Mouse (Mus musculus) ES-CJ7 (cell line): ENCODE data around the gene Smu1.
"Not testable (repeated sequence)": the region's sequence is repeated elsewhere in the genome, so short reads cannot be mapped to it uniquely, and the experiment has no call there.

Experiments
- DNase-seq: peaks from one replicate; pipeline ENCODE4 v3.0.0; 2011; ENCODE audit warnings: low read depth, low spot score

Gene Smu1

GRCm38 (mm10) chr4:40757780-40758420 lies at the start of gene Smu1:
Gene Smu1 (minus strand): TSS chr4:40757923.
- DNase-seq = peak; percentile 98

- DNase-seq = no peak
Measured at GRCm38 (mm10) chr4:40807382-40807781, 49.7 kb upstream of the Smu1 start.

- DNase-seq = no peak
Measured at GRCm38 (mm10) chr4:40805401-40805800, 47.7 kb upstream of the Smu1 start.

GRCm38 (mm10) chr4:40802787-40803186 lies 45.1 kb upstream of the Smu1 start:
- no peak for DNase-seq

GRCm38 (mm10) chr4:40801908-40802307 lies 44.2 kb upstream of the Smu1 start:
- DNase-seq = no peak

- DNase-seq = no peak
Measured at GRCm38 (mm10) chr4:40800873-40801272, 43.1 kb upstream of the Smu1 start.

- not testable (repeated sequence) for DNase-seq
Measured at GRCm38 (mm10) chr4:40798833-40799555, 41.3 kb upstream of the Smu1 start.

GRCm38 (mm10) chr4:40795761-40796160 lies 38.0 kb upstream of the Smu1 start:
- no peak for DNase-seq

GRCm38 (mm10) chr4:40794320-40794719 lies 36.6 kb upstream of the Smu1 start:
- DNase-seq = peak; percentile 46

- no peak for DNase-seq
Measured at GRCm38 (mm10) chr4:40791176-40791575, 33.5 kb upstream of the Smu1 start.

GRCm38 (mm10) chr4:40786578-40786977 lies 28.9 kb upstream of the Smu1 start:
- DNase-seq = no peak

GRCm38 (mm10) chr4:40785620-40786166 lies 28.0 kb upstream of the Smu1 start:
- DNase-seq = peak; percentile 74

GRCm38 (mm10) chr4:40784556-40785169 lies 26.9 kb upstream of the Smu1 start:
- no peak for DNase-seq

GRCm38 (mm10) chr4:40783049-40783448 lies 25.3 kb upstream of the Smu1 start:
- DNase-seq = no peak

- DNase-seq = no peak
Measured at GRCm38 (mm10) chr4:40781797-40782495, 24.2 kb upstream of the Smu1 start.

- peak; percentile 87 for DNase-seq
Measured at GRCm38 (mm10) chr4:40781143-40781542, 23.4 kb upstream of the Smu1 start.

GRCm38 (mm10) chr4:40778656-40779055 lies 20.9 kb upstream of the Smu1 start:
- no peak for DNase-seq

- peak; percentile 38 for DNase-seq
Measured at GRCm38 (mm10) chr4:40777116-40777515, 19.4 kb upstream of the Smu1 start.

- DNase-seq = no peak
Measured at GRCm38 (mm10) chr4:40776416-40776815, 18.7 kb upstream of the Smu1 start.

- DNase-seq = peak; percentile 88
Measured at GRCm38 (mm10) chr4:40774279-40775259, 16.8 kb upstream of the Smu1 start.

- no peak for DNase-seq
Measured at GRCm38 (mm10) chr4:40759876-40760275, 2.2 kb upstream of the Smu1 start.
